Mouse (Mus musculus) myocyte (in vitro differentiated cells): Measurements from ENCODE around the gene Pdzd2. TPM values are rescaled to one million over a fixed set of nuclear protein-coding genes. Genes with fewer than 3 reads are reported as not detected.

Experiments
- H3K27me3 ChIP-seq: one replicate; pipeline ENCODE4 v1.6.1; 2011; ENCODE audit not compliant: control insufficient read depth, insufficient read depth, insufficient read length
- H3K36me3 ChIP-seq: one replicate; pipeline ENCODE4 v1.6.1; 2011; ENCODE audit not compliant: control insufficient read depth, insufficient read depth
- H3K4me2 ChIP-seq: one replicate; pipeline ENCODE4 v1.6.1; 2011; ENCODE audit warnings: low read depth, control low read depth
- H3K4me3 ChIP-seq: one replicate; pipeline ENCODE4 v1.5.1; 2011; ENCODE audit warnings: mild to moderate bottlenecking, control low read depth, moderate library complexity
- H3K79me2 ChIP-seq: one replicate; pipeline ENCODE4 v1.6.1; 2011; ENCODE audit not compliant: control insufficient read depth, insufficient read depth
- H3ac ChIP-seq: one replicate; pipeline ENCODE4 v1.6.1; 2011; ENCODE audit not compliant: control insufficient read depth, insufficient read length
- CEBPB ChIP-seq: IDR thresholded peaks from 2 replicates; pipeline ENCODE4 v1.6.1; 2011; ENCODE audit warnings: mild to moderate bottlenecking, moderate library complexity; ENCODE audit not compliant: poor library complexity, insufficient read depth, severe bottlenecking
- E2F4 ChIP-seq: IDR thresholded peaks from one replicate; pipeline ENCODE4 v1.6.1; 2011; ENCODE audit warnings: mild to moderate bottlenecking, control low read depth, moderate library complexity; ENCODE audit not compliant: insufficient read depth
- MAX ChIP-seq: IDR thresholded peaks from one replicate; pipeline ENCODE4 v1.6.1; 2011; ENCODE audit warnings: low read depth, mild to moderate bottlenecking, control low read depth
- MYOD1 ChIP-seq, 3 experiments: IDR thresholded peaks; one replicate each; pipeline ENCODE4 v1.6.1; 2011; ENCODE audit warnings: control low read depth in 2 of 3, low read depth in 2 of 3, mild to moderate bottlenecking in 2 of 3, moderate library complexity in 1 of 3; ENCODE audit not compliant: insufficient read length in 2 of 3, control insufficient read depth in 1 of 3
- MYOG ChIP-seq, 3 experiments: IDR thresholded peaks; one replicate each; pipeline ENCODE4 v1.6.1; 2011; ENCODE audit warnings: control low read depth in 2 of 3, low read depth in 2 of 3, mild to moderate bottlenecking in 2 of 3; ENCODE audit not compliant: insufficient read length in 2 of 3, control insufficient read depth in 1 of 3, insufficient read depth in 1 of 3
- POLR2A ChIP-seq: IDR thresholded peaks from one replicate; pipeline ENCODE4 v1.6.1; 2011; ENCODE audit warnings: low read depth, mild to moderate bottlenecking, control low read depth, moderate library complexity; ENCODE audit not compliant: insufficient read length
- POLR2AphosphoS2 ChIP-seq: IDR thresholded peaks from one replicate; pipeline ENCODE4 v1.6.1; 2011; ENCODE audit warnings: low read depth, control low read depth; ENCODE audit not compliant: insufficient read length
- REST ChIP-seq: IDR thresholded peaks from one replicate; pipeline ENCODE4 v1.6.1; 2011; ENCODE audit warnings: mild to moderate bottlenecking, control low read depth, moderate library complexity; ENCODE audit not compliant: insufficient read depth, insufficient read length
- SRF ChIP-seq: IDR thresholded peaks from one replicate; pipeline ENCODE4 v1.6.1; 2011; ENCODE audit warnings: low read depth; ENCODE audit not compliant: control insufficient read depth, insufficient read length
- TCF12 ChIP-seq: IDR thresholded peaks from one replicate; pipeline ENCODE4 v1.6.1; 2011; ENCODE audit warnings: mild to moderate bottlenecking, control low read depth; ENCODE audit not compliant: poor library complexity, insufficient read depth, severe bottlenecking
- TCF3 ChIP-seq: IDR thresholded peaks from one replicate; pipeline ENCODE4 v1.6.1; 2011; ENCODE audit warnings: low read depth, control low read depth; ENCODE audit not compliant: insufficient read length
- USF1 ChIP-seq: IDR thresholded peaks from one replicate; pipeline ENCODE4 v1.6.1; 2011; ENCODE audit warnings: low read depth, mild to moderate bottlenecking, control low read depth, moderate library complexity
- polyA plus RNA-seq: library from polyadenylated mRNA; unstranded; fragments of >200 nt; fragmentation: generic; extraction: Trizol; gene quantifications from one replicate; pipeline ENCODE4 v1.2.1, GENCODE M21; 2012; ENCODE audit warnings: missing spikeins

Gene Pdzd2
- polyA plus RNA-seq, 1 experiment, result 0.01 TPM

DNA sequence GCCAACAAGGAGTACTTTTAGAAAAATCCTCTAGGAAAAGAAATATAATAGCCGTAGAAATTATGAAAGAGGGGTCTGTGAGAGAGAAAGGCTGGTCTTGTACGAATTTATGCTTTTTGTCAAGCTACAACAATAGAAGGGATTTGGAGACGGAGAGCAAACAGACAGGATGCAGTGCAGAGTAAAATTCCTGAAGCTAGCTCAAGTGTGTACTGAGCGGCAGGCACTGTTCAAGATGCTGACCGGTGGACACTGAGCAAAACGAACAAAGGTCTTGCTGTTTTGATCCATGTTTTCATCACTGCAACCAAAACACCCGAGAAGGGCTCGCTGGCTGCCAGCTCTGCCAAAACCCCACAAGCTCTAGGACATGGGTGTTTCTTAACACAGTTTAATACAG lies 42.8 kb downstream of the Pdzd2 start:
- Histone ChIP-seq H3K4me3 (no peak overlapping the region), H3K36me3 (no peaks in the 10 kb centered on the region), H3ac (no peak overlapping the region), H3K4me2 (no peak overlapping the region), H3K79me2 (no peaks in the 10 kb centered on the region), H3K27me3 (peaks cover 6% of the 10 kb centered on the region)
- TF ChIP-seq USF1, result no peak

DNA sequence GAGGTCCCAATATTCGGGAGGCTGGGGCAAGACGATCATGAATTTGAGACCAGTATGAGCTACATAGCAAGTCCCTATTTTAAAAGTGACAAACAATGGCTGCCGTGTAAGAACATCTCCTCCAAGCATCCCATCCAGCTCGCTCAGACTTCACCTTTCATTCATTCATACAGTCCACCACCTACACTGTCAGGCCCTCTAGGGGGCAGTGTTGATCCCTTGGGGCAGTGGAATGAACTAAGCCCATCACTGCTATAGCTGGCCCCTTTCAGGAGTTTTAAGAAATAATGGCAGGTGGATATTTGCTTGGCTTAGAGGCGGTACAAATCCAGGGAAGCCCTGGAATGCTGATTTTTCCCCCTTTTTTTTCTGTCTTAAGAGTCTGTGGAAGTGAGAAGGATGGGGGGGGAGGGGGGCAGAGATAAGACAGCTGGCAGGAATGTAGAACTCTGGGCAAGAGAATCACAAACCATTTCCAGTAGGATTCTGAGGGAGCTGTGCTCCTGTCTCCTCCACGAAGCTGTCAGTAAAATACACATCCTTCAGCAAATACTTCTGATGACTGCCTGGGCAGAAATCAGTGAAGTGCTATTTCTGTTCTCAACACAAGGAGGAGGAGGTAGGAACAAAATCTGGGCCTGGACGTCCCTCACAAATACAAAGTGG lies 49.9 kb downstream of the Pdzd2 start:
- H3ac ChIP-seq, result no peak overlapping the region
- no peak overlapping the region for H3K4me2 ChIP-seq
- H3K27me3 ChIP-seq, result no peaks in the 10 kb centered on the region
- no peak overlapping the region for H3K4me3 ChIP-seq
- TF ChIP-seq E2F4 (no peak), MYOG (IDR thresholded peaks at IDR 0.05; ENCODE audit: control insufficient read depth in 1 of 3, insufficient read depth in 1 of 3, insufficient read length in 2 of 3, low read depth in 2 of 3) (no peak), MYOD1 (IDR thresholded peaks at IDR 0.05; ENCODE audit: control insufficient read depth in 1 of 3, insufficient read length in 2 of 3, low read depth in 2 of 3) (no peak), TCF3 (no peak), CEBPB (no peak)
- H3K36me3 ChIP-seq, result no peaks in the 10 kb centered on the region
- H3K79me2 ChIP-seq, result no peaks in the 10 kb centered on the region

DNA sequence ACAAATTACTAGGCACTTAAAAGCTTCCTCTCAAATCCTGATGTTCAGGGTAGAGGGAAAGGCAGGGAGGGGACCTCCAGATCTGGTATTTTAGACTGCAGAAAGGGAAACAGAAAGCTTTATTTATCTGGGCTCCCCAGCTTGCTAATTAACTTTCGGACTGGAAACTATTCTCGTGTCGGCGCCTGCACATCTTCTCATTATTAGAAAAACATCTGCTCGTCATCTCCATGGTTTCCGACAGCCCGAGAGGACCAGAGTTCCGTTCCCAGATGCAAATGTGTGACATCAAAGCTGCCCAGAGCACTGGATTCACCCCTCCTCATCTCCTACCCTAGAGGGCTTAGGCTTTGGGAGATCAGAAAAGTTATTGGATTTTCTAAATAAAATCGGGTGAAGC lies 57.2 kb downstream of the Pdzd2 start:
- Histone ChIP-seq H3ac (no peak overlapping the region), H3K4me2 (no peak overlapping the region), H3K36me3 (no peaks in the 10 kb centered on the region), H3K4me3 (no peak overlapping the region), H3K27me3 (no peaks in the 10 kb centered on the region), H3K79me2 (no peaks in the 10 kb centered on the region)
- TF ChIP-seq CEBPB, result no peak
- no peak for TF ChIP-seq REST
- no peak for TF ChIP-seq MAX
- no peak for TF ChIP-seq POLR2A
- no peak for TF ChIP-seq USF1
- TF ChIP-seq MYOG (IDR thresholded peaks at IDR 0.05; ENCODE audit: control insufficient read depth in 1 of 3, insufficient read depth in 1 of 3, insufficient read length in 2 of 3, low read depth in 2 of 3), result no peak

DNA sequence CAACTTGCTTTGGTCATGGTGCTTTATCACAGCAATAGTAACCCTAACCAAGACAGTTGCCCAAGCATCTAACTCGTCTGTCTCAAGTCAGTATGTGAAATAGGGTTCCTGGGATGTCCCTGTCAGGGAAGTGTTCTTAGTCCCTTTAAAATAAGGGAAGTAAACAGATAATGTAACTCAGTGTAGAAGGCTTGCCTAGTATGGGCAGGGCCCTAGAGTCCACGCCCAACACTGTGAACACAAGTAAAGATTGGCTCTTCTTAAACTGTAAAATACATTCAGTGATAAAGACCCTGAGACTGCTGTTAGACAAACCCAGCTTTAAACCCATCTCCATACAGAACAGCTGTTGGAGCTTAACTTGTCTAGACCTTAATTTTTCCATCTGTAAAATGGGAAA lies 57.8 kb downstream of the Pdzd2 start:
- H3K4me2 ChIP-seq, result no peak overlapping the region
- no peaks in the 10 kb centered on the region for H3K36me3 ChIP-seq
- H3K27me3 ChIP-seq, result no peaks in the 10 kb centered on the region
- no peak overlapping the region for H3ac ChIP-seq
- no peaks in the 10 kb centered on the region for H3K79me2 ChIP-seq
- H3K4me3 ChIP-seq, result no peak overlapping the region
- no peak for TF ChIP-seq POLR2AphosphoS2
- no peak for TF ChIP-seq TCF3
- no peak for TF ChIP-seq MAX
- no peak for TF ChIP-seq REST
- no peak for TF ChIP-seq MYOG (IDR thresholded peaks at IDR 0.05; ENCODE audit: control insufficient read depth in 1 of 3, insufficient read depth in 1 of 3, insufficient read length in 2 of 3, low read depth in 2 of 3)

DNA sequence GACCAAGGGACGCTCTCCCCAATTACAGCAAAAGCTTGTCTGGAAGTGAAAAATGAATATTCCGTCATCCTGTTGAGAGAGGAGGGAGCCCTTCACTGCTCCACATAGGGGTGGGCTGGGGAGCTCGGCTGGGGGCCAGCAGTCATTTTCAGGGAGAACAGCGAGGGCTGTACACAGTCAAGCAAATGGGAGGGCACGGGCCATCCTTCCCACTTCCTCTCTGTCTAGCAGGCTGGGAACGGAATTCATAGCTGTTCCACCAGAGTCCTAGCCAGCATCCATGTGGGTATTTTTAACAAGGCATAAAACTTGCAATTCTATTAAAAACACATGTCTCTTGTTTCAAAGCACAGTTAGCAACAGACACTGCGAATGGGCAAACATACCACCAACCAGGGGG lies 59.0 kb downstream of the Pdzd2 start:
- Histone ChIP-seq H3K4me3 (no peak overlapping the region), H3K4me2 (no peak overlapping the region), H3K36me3 (no peaks in the 10 kb centered on the region), H3K79me2 (no peaks in the 10 kb centered on the region), H3ac (no peak overlapping the region), H3K27me3 (no peaks in the 10 kb centered on the region)
- TF ChIP-seq CEBPB, result no peak
- TF ChIP-seq USF1, result no peak
- no peak for TF ChIP-seq POLR2AphosphoS2
- TF ChIP-seq MAX, result no peak
- TF ChIP-seq SRF, result no peak
- TF ChIP-seq REST, result no peak
- TF ChIP-seq E2F4, result no peak
- TF ChIP-seq POLR2A, result no peak
- TF ChIP-seq TCF12, result no peak
- TF ChIP-seq MYOD1 (IDR thresholded peaks at IDR 0.05; ENCODE audit: control insufficient read depth in 1 of 3, insufficient read length in 2 of 3, low read depth in 2 of 3), result no peak
- no peak for TF ChIP-seq MYOG (IDR thresholded peaks at IDR 0.05; ENCODE audit: control insufficient read depth in 1 of 3, insufficient read depth in 1 of 3, insufficient read length in 2 of 3, low read depth in 2 of 3)

DNA sequence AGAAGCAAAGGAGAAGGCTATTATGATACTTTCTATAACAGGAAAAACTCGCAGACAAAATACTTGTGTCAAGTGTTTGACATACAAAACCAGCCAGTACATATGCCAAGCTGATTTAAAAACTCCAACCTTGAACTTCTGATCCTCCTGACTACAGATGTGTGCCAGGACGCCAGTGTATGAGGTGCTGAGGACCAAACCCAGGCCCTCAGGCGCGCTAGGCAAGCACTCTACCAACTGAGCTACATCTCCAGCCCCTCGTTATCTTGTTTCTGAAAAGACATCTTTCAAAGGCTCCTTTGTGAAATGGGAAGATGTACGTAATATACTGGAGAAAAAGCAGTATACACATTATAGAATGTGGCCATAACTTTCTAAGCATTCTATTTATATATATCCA lies 59.7 kb downstream of the Pdzd2 start:
- Histone ChIP-seq H3K4me2 (no peak overlapping the region), H3K27me3 (no peaks in the 10 kb centered on the region), H3K4me3 (no peak overlapping the region), H3ac (no peak overlapping the region), H3K79me2 (no peaks in the 10 kb centered on the region), H3K36me3 (no peaks in the 10 kb centered on the region)
- no peak for TF ChIP-seq MYOG (IDR thresholded peaks at IDR 0.05; ENCODE audit: control insufficient read depth in 1 of 3, insufficient read depth in 1 of 3, insufficient read length in 2 of 3, low read depth in 2 of 3)
- no peak for TF ChIP-seq POLR2AphosphoS2
- no peak for TF ChIP-seq TCF3
- TF ChIP-seq TCF12, result no peak
- no peak for TF ChIP-seq SRF
